Mouse (Mus musculus) common myeloid progenitor, adult 5-6 weeks (primary cell): ENCODE data around the gene Nqo1. TPM values are rescaled to one million over a fixed set of nuclear protein-coding genes. Genes with fewer than 3 reads are reported as not detected.

Experiments
- ATAC-seq: replicated peaks from 2 replicates; pipeline ENCODE4 v1.8.0; 2016; ENCODE audit warnings: low read depth, mild to moderate bottlenecking, moderate TSS enrichment, inconsistent platforms; ENCODE audit not compliant: poor library complexity, severe bottlenecking
- total RNA-seq: library from RNA; stranded (forward); fragments of 200-1000, 187-1606 nt; gene quantifications from 2 replicates; pipeline ENCODE4 v1.2.3, GENCODE M21; 2017

Gene Nqo1
- total RNA-seq, result 6.9 and 7.9 TPM in 2 replicates

GRCm38 (mm10) chr8:107403038-107403781 lies at the start of gene Nqo1:
Nqo1 (minus strand) TSS chr8:107403206.
- ATAC-seq, result peak; percentile 88

- no peak for ATAC-seq
Observed at GRCm38 (mm10) chr8:107451414-107452066, 48.5 kb upstream of the Nqo1 start.

- no peak for ATAC-seq
Observed at GRCm38 (mm10) chr8:107449655-107450054, 46.6 kb upstream of the Nqo1 start.

GRCm38 (mm10) chr8:107449130-107449529 lies 46.1 kb upstream of the Nqo1 start:
- ATAC-seq, result no peak

GRCm38 (mm10) chr8:107448382-107448889 lies 45.4 kb upstream of the Nqo1 start:
- 0 out of 2 replicates have a peak, but pooled peaks have one; percentile 18 for ATAC-seq

- ATAC-seq, result no peak
Observed at GRCm38 (mm10) chr8:107447713-107448112, 44.7 kb upstream of the Nqo1 start.

- ATAC-seq, result no peak
Observed at GRCm38 (mm10) chr8:107444626-107445025, 41.6 kb upstream of the Nqo1 start.

- no peak for ATAC-seq
Observed at GRCm38 (mm10) chr8:107439880-107440625, 37.0 kb upstream of the Nqo1 start.

- ATAC-seq, result no peak
Observed at GRCm38 (mm10) chr8:107437711-107438110, 34.7 kb upstream of the Nqo1 start.

- ATAC-seq, result peak; percentile 71
Observed at GRCm38 (mm10) chr8:107436841-107437421, 33.9 kb upstream of the Nqo1 start.

GRCm38 (mm10) chr8:107435962-107436831 lies 33.2 kb upstream of the Nqo1 start, which contains the start of gene Wwp2:
Wwp2 (plus strand) TSS chr8:107436365.
- ATAC-seq, result peak; percentile 60

- ATAC-seq, result peak; percentile 27; the same call in 1 of the 2 replicates
Observed at GRCm38 (mm10) chr8:107435421-107435961, 32.5 kb upstream of the Nqo1 start.

- no peak for ATAC-seq
Observed at GRCm38 (mm10) chr8:107430821-107431220, 27.8 kb upstream of the Nqo1 start.

GRCm38 (mm10) chr8:107425230-107425597 lies 22.2 kb upstream of the Nqo1 start:
- ATAC-seq, result no peak

- ATAC-seq, result peak; percentile 98
Observed at GRCm38 (mm10) chr8:107424597-107425229, 21.7 kb upstream of the Nqo1 start, which contains the start of gene Nob1. Nob1 (minus strand) TSS chr8:107425051.

- ATAC-seq, result no peak
Observed at GRCm38 (mm10) chr8:107424176-107424575, 21.2 kb upstream of the Nqo1 start.

- ATAC-seq, result no peak
Observed at GRCm38 (mm10) chr8:107417001-107417400, 14.0 kb upstream of the Nqo1 start.

GRCm38 (mm10) chr8:107413881-107414280 lies 10.9 kb upstream of the Nqo1 start:
- no peak for ATAC-seq
